Mouse (Mus musculus) erythroblast, embryonic 14.5 days (primary cell): ENCODE measurements around the gene Usp1. TPM values are rescaled to one million over a fixed set of nuclear protein-coding genes. Genes with fewer than 3 reads are reported as not detected.
"Not testable (repeated sequence)": the region's sequence is repeated elsewhere in the genome, so short reads cannot be mapped to it uniquely, and the experiment has no call there.

Source experiments
- H3K27me3 ChIP-seq: 2 replicates; pipeline ENCODE4 v1.6.1; 2012; ENCODE audit warnings: inconsistent platforms; ENCODE audit not compliant: control insufficient read depth
- H3K36me3 ChIP-seq: 2 replicates; pipeline ENCODE4 v1.6.1; 2012; ENCODE audit warnings: mild to moderate bottlenecking, inconsistent platforms; ENCODE audit not compliant: control insufficient read depth
- H3K4me1 ChIP-seq: 2 replicates; pipeline ENCODE4 v1.6.1; 2012; ENCODE audit warnings: inconsistent platforms; ENCODE audit not compliant: control insufficient read depth
- H3K4me3 ChIP-seq: replicated peaks from 2 replicates; pipeline ENCODE3; 2012; ENCODE audit warnings: moderate library complexity, mild to moderate bottlenecking, inconsistent platforms
- H3K9me3 ChIP-seq: 2 replicates; pipeline ENCODE4 v1.6.1; 2012; ENCODE audit warnings: low read length, inconsistent platforms, mixed read lengths; ENCODE audit not compliant: control insufficient read depth
- GATA1 ChIP-seq: IDR thresholded peaks from 2 replicates; pipeline ENCODE4 v1.6.1; 2012; ENCODE audit warnings: low read length, inconsistent platforms, mixed read lengths
- TAL1 ChIP-seq: IDR thresholded peaks from 3 replicates; pipeline ENCODE4 v1.6.1; 2012; ENCODE audit warnings: low read length, inconsistent platforms, mixed read lengths
- polyA plus RNA-seq: library from polyadenylated mRNA; stranded (reverse); fragments of >175 nt; gene quantifications from 2 replicates; pipeline ENCODE4 v1.2.3, GENCODE M21; 2012

The Usp1 gene
- polyA plus RNA-seq, 1 experiment, result 34.9 TPM

DNA sequence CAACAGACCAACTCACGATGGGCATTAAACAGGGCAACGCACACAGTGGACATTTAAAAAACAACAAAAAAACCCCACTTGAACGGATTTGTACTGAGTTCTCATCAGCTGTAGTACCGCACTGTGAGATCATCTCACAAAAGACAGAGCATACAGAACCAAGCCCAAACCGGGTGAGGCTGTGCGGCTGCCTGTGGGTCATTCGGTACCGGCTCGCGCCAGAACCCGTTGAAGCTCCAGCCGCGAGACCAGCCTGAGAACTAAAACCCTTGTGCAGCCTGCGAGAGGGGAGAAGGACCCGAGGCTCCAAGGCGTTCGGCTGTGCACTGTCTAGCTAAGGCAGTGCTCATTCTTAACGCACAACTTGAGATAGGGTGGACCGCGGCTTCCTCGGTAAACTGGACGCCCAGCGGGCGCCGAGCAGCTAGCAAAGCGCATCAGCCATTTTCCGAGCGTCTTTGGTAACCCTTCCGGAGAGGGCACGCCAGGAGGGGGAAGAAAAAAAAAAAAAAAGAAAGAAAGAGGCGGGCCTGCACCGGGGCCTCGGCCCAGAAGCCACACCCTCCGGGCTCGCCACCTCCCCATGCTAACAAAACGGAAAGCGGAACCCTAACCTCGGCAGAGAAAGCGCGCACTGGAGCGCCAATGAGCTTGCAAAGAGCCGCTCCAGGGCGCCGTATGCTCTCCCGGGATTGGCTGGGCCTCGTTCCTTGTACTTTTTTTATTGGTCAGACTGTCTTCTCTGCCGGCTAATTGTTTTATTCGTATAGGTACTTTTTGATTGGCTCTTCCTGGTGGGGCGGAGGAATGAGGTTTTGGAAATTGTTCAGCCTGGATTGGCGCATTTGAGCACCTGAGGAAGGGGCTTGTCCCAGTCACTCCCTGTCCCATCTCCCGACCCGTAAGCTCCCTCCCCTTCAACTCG lies 705 bp upstream of the Usp1 start:
- H3K36me3 ChIP-seq, result peaks cover 11% of the 10 kb centered on the region
- TF ChIP-seq TAL1, result no peak
- TF ChIP-seq GATA1, result no peak
- H3K4me1 ChIP-seq, result peaks cover 25% of the 10 kb centered on the region

GRCm38 (mm10) chr4:98924071-98924905 lies 678 bp downstream of the Usp1 start:
- peaks cover 25% of the 10 kb centered on the region for H3K4me1 ChIP-seq
- H3K36me3 ChIP-seq, result peaks cover 25% of the 10 kb centered on the region
- TF ChIP-seq GATA1 (no peak), TAL1 (no peak)
- H3K9me3 ChIP-seq, result no peaks in the 10 kb centered on the region
- no peaks in the 10 kb centered on the region for H3K27me3 ChIP-seq
- H3K4me3 ChIP-seq, result peak overlapping the region; percentile 97

More for the DNA sequence above, 705 bp upstream of the Usp1 start:
- Histone ChIP-seq H3K9me3 (no peaks in the 10 kb centered on the region), H3K27me3 (no peaks in the 10 kb centered on the region), H3K4me3 (peak overlapping the region; percentile 97)

- Histone ChIP-seq H3K4me3 (peak overlapping the region; percentile 97), H3K4me1 (peaks cover 25% of the 10 kb centered on the region), H3K9me3 (no peaks in the 10 kb centered on the region), H3K36me3 (peaks cover 30% of the 10 kb centered on the region), H3K27me3 (no peaks in the 10 kb centered on the region)
- TF ChIP-seq TAL1 (no peak), GATA1 (no peak)
These were observed 1.2 kb downstream of the Usp1 start for GRCm38 (mm10) chr4:98924906-98925178.

DNA sequence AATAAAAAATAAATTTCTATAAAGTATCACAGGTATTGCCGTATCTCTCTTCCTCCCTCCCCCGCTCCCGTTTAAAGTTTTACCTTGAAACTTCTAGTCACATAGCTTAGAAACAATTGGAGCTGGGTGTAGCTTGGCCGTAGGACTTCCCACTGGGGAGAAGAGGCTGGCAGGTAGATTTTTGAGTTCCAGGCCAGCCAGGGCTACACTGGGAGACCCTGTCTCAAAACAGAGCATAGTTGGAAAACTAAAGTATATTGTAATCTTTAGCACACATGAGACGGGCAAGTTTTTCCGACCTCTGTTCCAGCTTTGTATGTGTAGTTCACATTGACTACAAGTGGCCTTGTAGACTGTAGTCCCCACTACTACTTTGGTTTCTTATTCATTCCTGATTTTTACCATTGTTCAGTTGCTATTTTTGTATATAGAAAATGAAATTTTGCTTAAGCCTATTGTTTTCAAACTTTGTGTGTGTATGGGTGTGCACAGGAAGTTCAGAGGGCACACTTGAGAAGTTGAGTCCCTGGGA lies 1.7 kb downstream of the Usp1 start:
- no peak for TF ChIP-seq TAL1
- no peak for TF ChIP-seq GATA1
- no peaks in the 10 kb centered on the region for H3K9me3 ChIP-seq
- peaks cover 25% of the 10 kb centered on the region for H3K4me1 ChIP-seq
- no peaks in the 10 kb centered on the region for H3K27me3 ChIP-seq
- H3K36me3 ChIP-seq, result peaks cover 35% of the 10 kb centered on the region
- H3K4me3 ChIP-seq, result peak overlapping the region; percentile 97

DNA sequence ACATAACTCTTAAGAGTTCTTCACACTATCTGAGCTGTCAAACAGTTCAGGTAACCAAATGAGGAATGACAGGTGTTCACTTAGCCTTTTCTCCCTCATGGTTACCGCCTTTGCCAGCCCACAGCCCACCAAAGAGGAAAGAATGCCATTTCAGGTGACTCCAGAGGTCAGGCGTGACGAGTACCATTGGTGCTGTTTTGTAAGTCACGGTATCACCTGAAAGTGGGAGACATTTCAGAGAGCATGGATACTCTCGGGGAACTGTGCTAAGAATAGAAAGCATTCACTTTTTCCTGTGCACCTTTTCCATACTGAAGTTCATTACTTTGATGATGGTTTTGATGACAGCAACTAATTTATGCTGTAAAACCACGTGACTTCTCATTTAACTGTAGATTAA lies 12.4 kb downstream of the Usp1 start:
- Histone ChIP-seq H3K4me1 (no peaks in the 10 kb centered on the region), H3K36me3 (peaks cover 84% of the 10 kb centered on the region), H3K27me3 (no peaks in the 10 kb centered on the region), H3K4me3 (no peak overlapping the region), H3K9me3 (no peaks in the 10 kb centered on the region)
- TF ChIP-seq GATA1 (no peak), TAL1 (no peak)

- peaks cover 70% of the 10 kb centered on the region for H3K36me3 ChIP-seq
- not testable (repeated sequence) for H3K4me1 ChIP-seq, H3K4me3 ChIP-seq, H3K9me3 ChIP-seq, H3K27me3 ChIP-seq
These were observed 14.6 kb downstream of the Usp1 start for GRCm38 (mm10) chr4:98938210-98938609.

DNA sequence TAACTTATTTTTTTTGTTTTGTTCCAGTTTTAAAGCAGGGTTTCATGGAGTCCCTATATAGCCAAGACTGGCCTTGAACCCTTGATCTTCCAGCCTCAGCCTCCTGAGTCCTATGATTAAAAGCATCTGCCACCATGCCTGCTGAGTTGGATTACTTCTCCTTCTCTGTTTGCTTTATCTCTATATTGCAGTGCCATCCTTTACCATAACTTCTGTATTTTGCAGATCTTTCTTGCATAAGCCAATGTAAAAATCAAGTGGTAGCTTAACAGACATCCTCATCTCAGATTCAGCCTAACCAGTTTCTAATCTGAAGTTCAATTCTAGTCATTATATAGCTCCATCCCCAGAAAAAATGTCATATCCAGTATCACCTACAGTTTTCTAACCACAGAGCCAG lies 27.0 kb downstream of the Usp1 start:
- no peak overlapping the region for H3K4me3 ChIP-seq
- H3K9me3 ChIP-seq, result no peaks in the 10 kb centered on the region
- TF ChIP-seq TAL1 (no peak), GATA1 (no peak)
- H3K4me1 ChIP-seq, result no peaks in the 10 kb centered on the region
- peaks cover 5% of the 10 kb centered on the region for H3K36me3 ChIP-seq
- no peaks in the 10 kb centered on the region for H3K27me3 ChIP-seq

GRCm38 (mm10) chr4:98955986-98956385 lies 32.4 kb downstream of the Usp1 start:
- H3K27me3 ChIP-seq, result no peaks in the 10 kb centered on the region
- peaks cover 23% of the 10 kb centered on the region for H3K36me3 ChIP-seq
- H3K4me1 ChIP-seq, result no peaks in the 10 kb centered on the region
- TF ChIP-seq TAL1 (no peak), GATA1 (no peak)
- H3K4me3 ChIP-seq, result no peak overlapping the region
- no peaks in the 10 kb centered on the region for H3K9me3 ChIP-seq

DNA sequence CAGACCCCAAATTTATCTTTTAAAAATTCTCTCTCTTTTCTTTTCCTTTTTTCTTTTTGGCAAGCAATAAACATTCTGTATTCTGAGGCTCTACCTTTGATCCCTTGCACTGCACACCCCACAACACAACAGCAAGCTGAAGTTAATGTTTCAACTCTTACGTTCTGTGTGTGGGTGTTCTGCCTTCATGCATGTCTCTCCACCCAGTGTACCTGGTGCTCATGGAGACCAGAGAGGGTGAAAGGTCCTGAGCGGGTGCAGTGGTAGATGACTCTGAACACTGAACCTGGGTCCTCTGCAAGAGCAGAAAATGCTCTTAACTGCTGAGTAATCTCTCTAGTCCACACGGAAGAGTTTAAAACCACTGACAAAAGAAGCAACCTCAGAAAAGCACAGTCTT lies 36.6 kb downstream of the Usp1 start:
- TF ChIP-seq TAL1, result no peak
- no peak for TF ChIP-seq GATA1
- Histone ChIP-seq H3K4me1 (no peaks in the 10 kb centered on the region), H3K36me3 (peaks cover 20% of the 10 kb centered on the region), H3K27me3 (no peaks in the 10 kb centered on the region), H3K4me3 (no peak overlapping the region), H3K9me3 (no peaks in the 10 kb centered on the region)
